Mouse (Mus musculus) liver, embryonic 16.5 days (tissue): ENCODE measurements around the gene Cxxc4. TPM values are rescaled to one million over a fixed set of nuclear protein-coding genes. Genes with fewer than 3 reads are reported as not detected.

Source experiments
- ATAC-seq: fragments of 200-750 bp; cut with Nextera tagmentation; 2 replicates; pipeline ENCODE4 v1.8.0; 2017; ENCODE audit warnings: low read depth, mild to moderate bottlenecking, moderate number of reproducible peaks, moderate library complexity
- H3K27ac ChIP-seq: fragments of 300-500 bp; sonication (generic); 2 replicates; pipeline ENCODE4 v1.5.1; 2014; ENCODE audit warnings: mild to moderate bottlenecking, low read length
- H3K27me3 ChIP-seq: fragments of 300-500 bp; sonication (generic); 2 replicates; pipeline ENCODE4 v1.6.1; 2014; ENCODE audit warnings: low read depth, low read length, mixed read lengths; ENCODE audit not compliant: control insufficient read depth, insufficient read depth
- H3K36me3 ChIP-seq: fragments of 300-500 bp; sonication (generic); 2 replicates; pipeline ENCODE4 v1.6.1; 2014; ENCODE audit warnings: mild to moderate bottlenecking; ENCODE audit not compliant: control insufficient read depth, insufficient read depth
- H3K4me1 ChIP-seq: fragments of 300-500 bp; sonication (generic); 2 replicates; pipeline ENCODE4 v1.6.1; 2014; ENCODE audit warnings: low read depth, low read length, mixed read lengths; ENCODE audit not compliant: control insufficient read depth
- H3K4me2 ChIP-seq: fragments of 300-500 bp; sonication (generic); 2 replicates; pipeline ENCODE4 v1.6.1; 2014; ENCODE audit warnings: low read depth, low read length, mixed read lengths
- H3K4me3 ChIP-seq: fragments of 300-500 bp; sonication (generic); 2 replicates; pipeline ENCODE4 v1.5.1; 2014; ENCODE audit warnings: low read depth, mild to moderate bottlenecking, low read length
- H3K9ac ChIP-seq: fragments of 300-500 bp; sonication (generic); 2 replicates; pipeline ENCODE4 v1.6.1; 2014; ENCODE audit warnings: low read depth, low read length
- H3K9me3 ChIP-seq: fragments of 300-500 bp; sonication (generic); replicated peaks from 2 replicates; pipeline ENCODE4 v1.6.1; 2016; ENCODE audit warnings: low read length; ENCODE audit not compliant: control insufficient read depth
- WGBS: fragments of 180-500 bp; shearing (Covaris S2); extraction: QIAGEN DNeasy Blood & Tissue Kit; methylation state at CpG from one replicate; pipeline ENCODE4 v1.1.7; 2014; ENCODE audit not compliant: insufficient replicate concordance; 5-methylcytosine and 5-hydroxymethylcytosine counted together
- polyA plus RNA-seq: library from polyadenylated mRNA; unstranded; fragments of >200 nt; fragmentation: Nextera tagmentation; extraction: Ambion mirVana; gene quantifications from 2 replicates; pipeline ENCODE4 v1.2.1, GENCODE M21; 2015

Cxxc4 gene
- polyA plus RNA-seq, 1 experiment from 2014 or later: 0.24 TPM

DNA sequence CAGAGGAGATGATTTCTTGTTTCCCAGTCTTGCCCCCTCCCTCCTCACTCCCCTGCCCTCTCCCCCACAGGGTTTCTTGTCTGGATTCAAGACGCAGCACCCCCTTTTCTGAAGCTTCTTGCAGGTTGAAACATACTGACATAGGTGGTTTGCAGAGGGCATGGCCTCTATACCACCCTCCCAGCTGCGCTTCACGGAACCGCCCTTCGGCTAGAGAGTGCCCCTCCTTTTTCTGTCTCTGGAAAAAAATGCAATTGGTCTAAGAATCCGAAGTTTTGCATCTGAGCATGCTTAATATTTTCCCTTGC lies 4.4 kb downstream of the Cxxc4 start:
- Histone ChIP-seq H3K36me3 (no peaks in the 10 kb centered on the region), H3K4me2 (0 out of 2 replicates have a peak overlapping the region, but pooled peaks have one; percentile 70), H3K27me3 (peaks cover 52% of the 10 kb centered on the region), H3K4me3 (peak overlapping the region; percentile 57), H3K27ac (no peak overlapping the region), H3K9me3 (no peaks in the 10 kb centered on the region), H3K4me1 (no peaks in the 10 kb centered on the region; the same call in 1 of the 2 replicates), H3K9ac (no peak overlapping the region)
- ATAC-seq: no peak
- 22% methylated on average over 6 of the region's 6 CpGs for WGBS

DNA sequence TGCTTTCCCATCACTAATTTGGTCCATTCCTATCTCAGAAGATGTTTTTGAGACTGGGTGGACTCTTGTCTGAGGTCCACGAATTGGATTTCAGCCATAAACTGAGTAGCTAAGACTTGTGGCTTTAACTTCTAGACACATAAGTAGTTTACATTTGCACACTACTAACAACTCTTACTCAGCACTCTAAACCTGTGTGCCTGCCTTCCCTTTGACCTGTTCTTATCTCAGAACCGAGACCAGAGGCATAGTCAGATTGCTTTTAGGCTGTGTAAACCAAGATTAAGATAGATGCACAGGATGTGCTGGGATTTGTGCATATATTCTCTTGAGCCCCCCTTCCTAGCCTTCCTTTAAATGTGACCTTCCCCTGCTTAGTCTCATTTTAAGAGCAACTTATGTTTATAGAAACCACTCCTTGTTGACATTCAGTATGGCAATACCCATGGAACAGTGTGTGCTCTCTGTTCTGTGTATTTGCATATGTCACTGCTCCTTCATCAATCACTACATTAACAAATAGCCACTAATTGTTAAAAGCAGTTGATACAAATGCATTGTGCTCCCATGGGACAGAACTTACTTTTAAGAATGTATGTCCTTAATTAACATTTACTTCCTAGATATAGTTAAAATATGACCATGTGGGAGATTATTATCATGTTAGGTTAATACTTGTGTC lies 7.0 kb downstream of the Cxxc4 start:
- Histone ChIP-seq H3K36me3 (no peaks in the 10 kb centered on the region), H3K9ac (no peak overlapping the region), H3K27me3 (peaks cover 30% of the 10 kb centered on the region), H3K27ac (no peak overlapping the region), H3K9me3 (no peaks in the 10 kb centered on the region), H3K4me3 (no peak overlapping the region), H3K4me1 (no peaks in the 10 kb centered on the region; the same call in 1 of the 2 replicates), H3K4me2 (no peak overlapping the region)
- ATAC-seq: no peak
- 26% methylated on average over 2 of the region's 2 CpGs for WGBS

DNA sequence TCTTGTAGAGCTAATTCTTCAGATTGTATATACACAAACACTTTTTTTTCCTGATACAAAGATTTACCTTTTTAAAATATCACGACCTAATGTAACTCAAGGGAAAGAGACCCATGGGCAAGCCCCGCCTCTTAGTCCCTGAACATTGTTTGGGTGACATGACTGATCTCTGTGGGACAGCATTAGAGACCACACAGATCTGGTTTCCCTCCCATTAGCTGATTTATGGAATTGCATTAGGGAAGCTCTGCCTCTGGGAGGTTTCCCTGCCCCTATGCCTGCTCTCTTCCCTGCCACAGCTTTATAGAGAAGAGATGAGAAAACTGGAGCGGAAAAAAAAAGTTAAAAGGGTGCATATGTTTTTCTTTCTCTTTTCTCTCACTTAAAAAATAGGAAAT lies 7.6 kb downstream of the Cxxc4 start:
- H3K4me3 ChIP-seq: no peak overlapping the region
- peaks cover 25% of the 10 kb centered on the region for H3K27me3 ChIP-seq
- no peak overlapping the region for H3K4me2 ChIP-seq
- H3K4me1 ChIP-seq: no peaks in the 10 kb centered on the region; the same call in 1 of the 2 replicates
- ATAC-seq: no peak
- no peaks in the 10 kb centered on the region for H3K9me3 ChIP-seq
- 46% methylated on average over 3 of the region's 3 CpGs for WGBS
- no peak overlapping the region for H3K9ac ChIP-seq
- no peaks in the 10 kb centered on the region for H3K36me3 ChIP-seq
- no peak overlapping the region for H3K27ac ChIP-seq

DNA sequence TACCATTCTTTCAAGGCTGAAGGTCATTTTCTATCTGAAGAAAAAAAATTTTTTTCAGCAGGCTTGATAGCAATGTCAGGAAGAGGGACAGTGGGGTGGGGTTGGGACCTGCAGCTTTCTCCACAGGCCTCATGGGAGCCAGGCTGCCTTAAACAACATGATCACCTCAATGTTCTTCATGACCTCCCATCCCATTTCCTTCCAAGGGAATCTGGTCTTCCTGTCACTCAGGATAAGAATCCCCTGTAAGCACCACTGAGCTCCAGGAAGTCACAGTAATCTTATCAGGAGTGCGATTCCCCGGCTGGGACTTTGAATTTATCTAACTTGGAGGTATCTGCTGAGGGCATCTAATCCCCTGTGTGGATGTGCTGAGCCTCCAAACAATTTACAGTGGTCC lies 17.9 kb downstream of the Cxxc4 start:
- WGBS: 35% methylated on average over 2 of the region's 2 CpGs
- no peaks in the 10 kb centered on the region for H3K27me3 ChIP-seq

DNA sequence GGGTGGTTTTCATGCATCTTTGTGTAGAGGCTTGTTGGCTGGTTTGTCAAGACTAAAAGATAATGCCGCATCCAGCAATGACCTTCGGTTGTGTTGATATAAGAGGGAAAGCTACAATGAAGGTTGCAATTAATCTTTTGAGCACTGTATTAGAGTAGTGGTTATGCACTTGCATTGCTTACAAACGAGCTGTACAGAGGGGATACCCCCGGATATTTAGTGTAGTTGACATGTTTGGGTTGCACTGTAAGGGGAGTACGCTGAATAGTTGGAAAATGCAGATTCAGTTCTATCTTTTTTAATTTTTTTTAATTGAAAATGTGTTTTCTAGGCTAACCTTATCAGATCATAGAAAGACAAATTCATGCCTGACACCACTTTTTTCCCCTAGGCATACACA lies 22.4 kb downstream of the Cxxc4 start:
- H3K4me2 ChIP-seq: no peak overlapping the region
- H3K27ac ChIP-seq: no peak overlapping the region
- no peaks in the 10 kb centered on the region for H3K36me3 ChIP-seq
- no peaks in the 10 kb centered on the region for H3K27me3 ChIP-seq
- 60% methylated on average over 5 of the region's 5 CpGs for WGBS
- ATAC-seq: no peak
- H3K9ac ChIP-seq: no peak overlapping the region
- no peak overlapping the region for H3K4me3 ChIP-seq
- H3K4me1 ChIP-seq: no peaks in the 10 kb centered on the region
- H3K9me3 ChIP-seq: no peaks in the 10 kb centered on the region

More for the DNA sequence above, 17.9 kb downstream of the Cxxc4 start:
- H3K36me3 ChIP-seq: no peaks in the 10 kb centered on the region
- H3K27ac ChIP-seq: no peak overlapping the region
- H3K4me2 ChIP-seq: no peak overlapping the region
- H3K9me3 ChIP-seq: no peaks in the 10 kb centered on the region
- no peaks in the 10 kb centered on the region for H3K4me1 ChIP-seq
- H3K9ac ChIP-seq: no peak overlapping the region
- ATAC-seq: no peak
- H3K4me3 ChIP-seq: no peak overlapping the region

DNA sequence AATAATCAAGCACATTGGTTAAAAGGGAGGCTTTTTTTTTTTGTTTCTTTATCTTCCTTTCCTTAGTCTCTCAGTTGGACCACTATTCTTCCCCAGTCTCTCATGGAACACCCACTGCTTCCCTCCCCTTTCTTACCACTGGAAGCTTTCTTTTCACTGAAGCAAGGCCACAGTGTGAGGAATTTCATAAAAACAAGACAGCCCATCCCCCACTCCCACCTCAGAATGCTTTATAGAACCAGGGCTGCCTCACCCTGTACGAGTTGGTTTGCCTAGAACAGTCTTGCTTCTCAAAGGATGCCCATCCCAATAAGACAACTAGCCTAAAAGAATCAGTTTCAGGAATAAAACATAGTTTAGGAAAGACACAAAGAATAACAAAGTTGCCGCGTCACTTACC lies 23.0 kb downstream of the Cxxc4 start:
- Histone ChIP-seq H3K9me3 (no peaks in the 10 kb centered on the region), H3K4me1 (no peaks in the 10 kb centered on the region), H3K9ac (no peak overlapping the region), H3K4me2 (no peak overlapping the region), H3K27ac (no peak overlapping the region), H3K4me3 (no peak overlapping the region), H3K27me3 (no peaks in the 10 kb centered on the region), H3K36me3 (no peaks in the 10 kb centered on the region)
- ATAC-seq: no peak
- 66% methylated on average over 3 of the region's 3 CpGs for WGBS

DNA sequence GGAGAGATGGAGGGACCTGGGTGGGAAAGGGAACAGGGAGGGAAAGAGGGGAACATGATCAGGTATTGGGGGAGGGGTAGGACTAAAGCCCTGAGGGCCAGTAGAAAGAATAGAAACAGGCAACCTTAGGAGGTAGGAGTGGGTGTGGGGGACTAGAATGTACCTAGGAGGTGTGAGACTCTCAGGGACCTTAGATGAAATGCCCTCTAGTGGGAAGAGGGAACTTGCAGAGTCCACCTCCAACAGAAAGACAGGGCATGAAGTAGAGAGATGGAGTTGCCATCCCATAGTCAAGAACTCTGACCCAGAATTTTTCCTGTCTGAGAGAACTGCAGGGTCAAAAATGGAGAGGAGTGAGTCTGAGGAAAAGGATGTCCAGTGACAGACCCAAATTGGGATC lies 43.4 kb downstream of the Cxxc4 start:
- Histone ChIP-seq H3K9ac (no peak overlapping the region), H3K4me3 (no peak overlapping the region), H3K4me2 (no peak overlapping the region), H3K36me3 (no peaks in the 10 kb centered on the region), H3K27me3 (no peaks in the 10 kb centered on the region), H3K9me3 (no peaks in the 10 kb centered on the region), H3K27ac (no peak overlapping the region), H3K4me1 (no peaks in the 10 kb centered on the region)
- no peak for ATAC-seq

DNA sequence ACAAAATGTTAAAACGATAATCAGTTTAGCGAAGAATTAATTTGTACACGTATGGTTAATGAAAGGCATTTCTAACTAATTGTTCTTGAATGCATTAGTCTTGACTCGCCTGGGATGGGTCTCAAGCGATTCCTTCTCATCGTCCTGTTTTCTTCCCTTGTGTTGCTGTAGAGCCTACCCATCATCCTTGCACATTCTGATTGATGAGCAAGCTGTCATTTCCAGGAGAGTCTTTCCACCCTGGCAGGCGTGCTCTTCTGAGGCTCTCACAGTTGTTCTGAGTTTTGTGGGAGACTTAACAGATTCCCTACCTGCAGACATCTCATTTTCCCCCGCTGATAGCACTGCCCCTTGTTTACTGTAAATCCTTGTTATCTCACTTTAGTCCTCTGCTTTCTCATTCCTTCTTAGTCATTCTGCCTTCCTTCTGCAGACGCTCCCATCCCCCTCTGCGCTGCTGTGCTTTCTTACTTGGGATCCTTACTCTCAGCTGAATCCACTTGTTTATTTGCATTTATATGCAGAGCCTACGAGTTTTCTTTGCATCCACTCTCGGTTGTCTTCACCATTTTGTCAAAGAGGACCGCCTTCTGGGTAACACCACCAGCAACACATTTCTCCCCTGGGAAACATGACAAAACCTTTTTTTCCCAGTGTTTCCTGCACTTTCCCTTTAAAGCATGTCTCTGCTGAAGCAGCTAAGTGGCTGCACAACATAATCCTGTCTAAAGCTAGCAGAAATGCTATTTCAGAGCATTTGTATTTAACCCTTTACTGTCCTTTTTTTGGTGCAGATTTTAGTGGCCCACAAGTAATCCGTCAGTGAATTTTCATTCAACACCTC lies 45.5 kb downstream of the Cxxc4 start:
- Histone ChIP-seq H3K27ac (no peak overlapping the region), H3K27me3 (no peaks in the 10 kb centered on the region), H3K9me3 (no peaks in the 10 kb centered on the region), H3K36me3 (no peaks in the 10 kb centered on the region), H3K4me3 (no peak overlapping the region), H3K9ac (no peak overlapping the region), H3K4me2 (no peak overlapping the region), H3K4me1 (no peaks in the 10 kb centered on the region)
- ATAC-seq: no peak
- 28% methylated on average over 14 of the region's 14 CpGs for WGBS

DNA sequence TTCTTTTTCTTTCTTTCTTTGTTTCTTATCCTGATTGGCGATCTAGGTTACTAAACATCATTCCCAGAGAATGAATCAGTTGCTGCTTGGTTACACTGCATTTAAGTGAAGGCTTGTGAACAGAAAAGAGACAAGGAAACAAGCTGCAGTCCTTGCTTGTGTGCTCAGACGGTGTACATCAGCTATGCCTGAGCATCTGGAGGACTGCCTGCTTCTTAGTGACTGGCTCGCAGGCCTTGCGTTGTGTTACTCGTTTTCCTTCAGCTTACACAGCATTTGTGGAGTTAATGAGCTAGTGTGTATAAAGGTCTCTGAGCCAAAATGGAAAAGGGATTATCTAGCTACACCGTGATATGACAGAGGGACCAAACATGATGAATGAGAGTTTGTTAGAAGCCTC lies 58.9 kb downstream of the Cxxc4 start:
- Histone ChIP-seq H3K4me2 (no peak overlapping the region), H3K36me3 (no peaks in the 10 kb centered on the region), H3K9ac (no peak overlapping the region), H3K4me1 (no peaks in the 10 kb centered on the region), H3K4me3 (no peak overlapping the region), H3K9me3 (no peaks in the 10 kb centered on the region), H3K27me3 (no peaks in the 10 kb centered on the region), H3K27ac (no peak overlapping the region)
- no peak for ATAC-seq
- 63% methylated on average over 6 of the region's 6 CpGs for WGBS
